Mouse (Mus musculus) CH12.LX (cell line): ENCODE data around the gene Actb.

Source experiments
- BHLHE40 ChIP-seq: IDR thresholded peaks from 2 replicates; pipeline ENCODE4 v1.6.1; 2011; ENCODE audit warnings: mild to moderate bottlenecking, low read depth, low read length, improper control_type of control experiment
- CTCF ChIP-seq, 2 experiments: IDR thresholded peaks in 1 of 2; conservative IDR thresholded peaks in 1 of 2; 2 replicates each; pipeline ENCODE4 v1.5.1; 2011 to 2012; ENCODE audit warnings: low read depth in 2 of 2, low read length in 2 of 2, improper control_type of control experiment in 1 of 2, inconsistent platforms in 1 of 2, mild to moderate bottlenecking in 1 of 2, moderate library complexity in 1 of 2
- EP300 ChIP-seq: IDR thresholded peaks from 2 replicates; pipeline ENCODE4 v1.6.1; 2011; ENCODE audit warnings: low read length, improper control_type of control experiment
- MAX ChIP-seq: IDR thresholded peaks from 2 replicates; pipeline ENCODE4 v1.6.1; 2011; ENCODE audit warnings: low read length, improper control_type of control experiment
- POLR2A ChIP-seq: IDR thresholded peaks from 2 replicates; pipeline ENCODE4 v1.6.1; 2011; ENCODE audit warnings: low read depth, mild to moderate bottlenecking, improper control_type of control experiment, low read length
- TCF12 ChIP-seq: IDR thresholded peaks from 2 replicates; pipeline ENCODE4 v1.6.1; 2014; ENCODE audit warnings: low read depth, mild to moderate bottlenecking, inconsistent platforms, low read length, improper control_type of control experiment

DNA sequence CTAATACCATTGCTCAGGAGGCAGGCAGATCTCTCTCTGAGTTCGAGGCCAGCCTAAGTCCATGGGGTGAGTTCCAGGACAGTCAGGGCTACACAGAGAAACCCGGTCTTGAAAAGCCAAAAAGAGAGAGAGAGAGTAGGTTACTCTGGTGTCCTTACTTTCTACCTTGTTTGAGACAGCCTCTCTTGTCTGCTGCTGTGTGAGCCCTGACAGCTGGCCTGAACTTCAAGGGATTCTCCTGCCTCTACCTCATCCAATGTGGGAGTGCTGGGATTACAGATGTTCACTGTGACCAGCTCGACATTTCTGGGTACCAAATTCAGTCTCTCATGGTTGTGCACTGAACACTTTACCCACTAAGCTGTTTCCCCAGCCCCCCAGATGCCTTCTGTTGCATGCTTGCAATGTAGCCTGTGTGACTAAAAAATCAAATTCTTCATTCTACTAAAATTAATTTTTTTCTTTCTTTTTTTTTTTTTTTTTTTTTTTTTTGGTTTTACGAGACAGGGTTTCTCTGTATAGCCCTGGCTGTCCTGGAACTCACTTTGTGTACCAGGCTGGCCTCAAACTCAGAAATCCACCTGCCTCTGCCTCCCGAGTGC, 6.5 kb downstream of the Actb start:
- TF ChIP-seq POLR2A (no peak), TCF12 (no peak), BHLHE40 (no peak), EP300 (no peak), CTCF (conservative IDR thresholded peaks at IDR 0.05 in 1 of 2, IDR thresholded peaks at IDR 0.05 in 1 of 2; ENCODE audit: low read depth in 2 of 2, low read length in 2 of 2) (no peak), MAX (no peak)
